Mouse (Mus musculus): ENCODE results near the gene Tmem234. TPM values are rescaled to one million over a fixed set of nuclear protein-coding genes. Genes with fewer than 3 reads are reported as not detected.
A peak's percentile ranks its signal among the peaks of the same experiment; 100 is the strongest.
"Not testable (repeated sequence)": the region's sequence is repeated elsewhere in the genome, so short reads cannot be mapped to it uniquely, and the experiment has no call there.

Tmem234 gene
- total RNA-seq (2021) = 10 to 100 TPM; 92.2 to 93.7 TPM

DNA sequence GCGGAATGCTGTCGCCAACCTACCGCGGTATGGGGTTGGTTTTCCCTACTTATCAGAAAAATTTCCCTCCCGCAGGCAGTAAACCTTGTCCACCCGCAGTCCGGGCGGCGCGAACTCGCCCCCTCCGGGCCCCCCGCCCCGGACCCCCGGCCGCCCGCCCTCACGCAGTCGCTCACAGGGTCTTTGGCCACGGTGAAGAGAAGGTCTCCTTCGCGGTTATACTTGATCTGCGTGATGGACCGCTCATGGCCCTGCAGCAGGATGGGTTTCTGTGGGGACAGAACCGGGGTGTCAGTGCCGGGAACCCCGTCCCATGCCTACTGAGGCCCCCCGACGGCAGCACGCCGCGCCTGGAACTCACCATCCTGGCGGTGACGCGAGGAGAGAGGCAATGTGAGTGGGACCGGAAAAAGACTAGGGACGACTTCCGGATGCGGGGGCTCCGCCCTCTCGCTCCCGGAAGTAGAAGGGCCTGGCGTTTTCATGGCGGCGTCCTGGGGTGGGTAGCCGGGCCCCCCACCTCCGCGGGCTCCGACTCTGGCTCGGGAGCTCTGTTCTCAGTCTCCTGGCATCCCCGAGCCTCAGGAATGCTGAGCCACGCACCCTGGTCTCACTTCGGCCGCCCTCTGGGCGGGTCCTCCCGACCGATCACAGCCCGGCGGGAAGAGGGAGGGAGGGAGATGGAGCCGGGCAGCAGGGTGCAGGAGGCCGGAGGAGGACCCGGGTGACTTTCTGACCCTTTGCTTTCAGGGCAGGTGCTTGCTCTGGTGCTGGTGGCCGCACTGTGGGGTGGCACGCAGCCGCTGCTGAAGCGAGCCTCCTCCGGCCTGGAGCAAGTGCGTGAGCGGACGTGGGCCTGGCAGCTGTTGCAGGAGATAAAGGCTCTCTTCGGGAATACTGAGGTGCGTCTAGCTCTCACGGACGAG is at the start of gene Tmem234, which contains the start of gene Eif3i:
Tmem234 (plus strand) TSS at position 436 of the 926 bp plus-strand sequence.
Eif3i (minus strand) TSS at position 416 of the 926 bp plus-strand sequence.
- peak; percentile 85 for DNase-seq (ENCODE audit: low spot score in 2 of 2)
- intact Hi-C loops (cut with DNase I) = no loop called here

- intact Hi-C loops (cut with DNase I) = loop anchor here (5.0 kb wide), 1 partner anchor 33 kb away; no protein-coding TSS in a partner anchor
- not testable (repeated sequence) for DNase-seq (ENCODE audit: low spot score in 2 of 2)
Measured at GRCm38 (mm10) chr4:129554512-129554911, 46.0 kb upstream of the Tmem234 start.

DNA sequence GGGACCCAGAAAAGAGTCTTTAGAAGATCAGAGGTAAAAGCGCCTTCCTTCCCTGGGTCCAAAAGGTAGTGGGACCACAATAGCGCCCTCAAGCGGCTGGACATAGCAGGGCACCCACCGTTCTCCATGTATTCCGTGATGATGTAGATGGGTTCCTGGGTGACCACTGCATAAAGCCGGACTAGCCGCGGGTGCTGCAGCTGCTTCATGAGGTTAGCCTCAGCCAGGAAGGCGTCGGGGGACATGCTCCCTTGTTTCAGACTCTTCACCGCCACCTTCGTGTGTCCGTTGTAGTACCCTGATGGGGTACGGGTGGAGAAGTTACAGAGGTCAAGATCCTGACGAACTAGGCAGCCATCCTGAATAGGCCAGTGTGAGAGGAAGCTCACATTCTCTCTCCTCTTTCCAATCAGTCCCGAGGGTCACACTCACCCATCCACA is 45.0 kb upstream of the Tmem234 start:
- DNase-seq (ENCODE audit: low spot score in 2 of 2) = peak in 1 of 2 experiments; percentile 34
- intact Hi-C loops (cut with DNase I) = no loop called here

DNA sequence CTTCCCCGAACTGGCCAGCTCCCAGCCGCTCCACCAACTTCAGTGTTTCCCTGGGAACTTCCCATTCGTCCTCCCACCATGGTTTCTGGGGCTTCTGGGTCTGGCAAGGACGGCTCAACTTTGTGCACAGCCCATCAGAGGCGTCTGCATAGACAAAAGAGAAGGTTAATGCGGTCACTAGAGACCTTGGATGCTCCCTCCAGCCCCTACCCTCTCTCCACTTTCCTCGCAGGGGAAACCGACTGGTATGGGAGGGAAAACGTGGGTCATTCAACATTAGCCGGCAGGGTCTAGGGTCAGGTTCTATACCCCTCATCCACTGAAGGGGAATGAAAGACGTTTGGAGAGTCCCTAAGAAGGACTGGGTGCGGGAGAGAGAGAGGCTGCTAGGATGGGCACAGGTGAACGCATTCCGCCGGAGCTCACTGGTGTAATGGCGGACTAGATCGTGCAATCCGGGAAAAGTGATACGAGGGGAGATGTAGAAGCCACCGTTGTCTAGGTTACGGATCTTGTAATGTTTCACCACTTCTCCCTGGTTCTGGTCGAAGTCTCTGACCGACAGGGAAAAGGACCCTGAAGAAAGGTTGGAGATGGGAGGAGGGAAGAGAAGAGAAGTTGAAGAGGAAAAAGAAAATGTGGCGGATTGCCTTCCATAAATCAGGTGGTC is 44.5 kb upstream of the Tmem234 start:
- DNase-seq (ENCODE audit: low spot score in 2 of 2) = no peak
- intact Hi-C loops (cut with DNase I) = no loop called here

GRCm38 (mm10) chr4:129556532-129557223 is 43.8 kb upstream of the Tmem234 start:
- peak; percentile 57 to 70 for DNase-seq (ENCODE audit: low spot score in 2 of 2)
- intact Hi-C loops (cut with DNase I) = no loop called here

DNA sequence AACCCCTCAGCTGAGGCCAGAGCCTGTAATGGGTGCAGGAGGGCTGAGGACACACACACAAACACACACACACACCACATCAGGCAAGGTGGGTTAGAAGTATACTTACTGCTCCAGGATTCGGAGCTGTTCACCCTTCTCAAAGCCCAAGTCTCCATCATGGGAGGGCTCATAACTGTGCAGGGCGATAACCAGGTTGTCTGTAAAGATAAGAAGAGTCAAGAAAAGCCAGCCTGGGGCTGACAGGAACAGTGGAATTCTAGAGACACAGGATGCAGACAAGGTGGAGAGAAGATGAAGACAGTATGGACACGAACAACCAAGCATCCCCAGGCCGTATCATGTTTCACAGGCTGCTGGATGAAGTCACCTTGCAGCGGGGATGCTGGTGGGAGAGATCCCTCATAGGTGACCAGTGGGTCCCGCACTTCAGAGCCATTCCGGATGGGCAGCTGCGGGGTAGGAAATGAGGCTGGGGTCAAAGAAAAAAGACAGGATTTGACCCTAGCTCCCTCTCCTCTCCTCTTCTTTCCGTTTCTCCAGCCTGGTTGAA is 43.1 kb upstream of the Tmem234 start:
- intact Hi-C loops (cut with DNase I) = no loop called here
- DNase-seq (ENCODE audit: low spot score in 2 of 2) = no peak

DNA sequence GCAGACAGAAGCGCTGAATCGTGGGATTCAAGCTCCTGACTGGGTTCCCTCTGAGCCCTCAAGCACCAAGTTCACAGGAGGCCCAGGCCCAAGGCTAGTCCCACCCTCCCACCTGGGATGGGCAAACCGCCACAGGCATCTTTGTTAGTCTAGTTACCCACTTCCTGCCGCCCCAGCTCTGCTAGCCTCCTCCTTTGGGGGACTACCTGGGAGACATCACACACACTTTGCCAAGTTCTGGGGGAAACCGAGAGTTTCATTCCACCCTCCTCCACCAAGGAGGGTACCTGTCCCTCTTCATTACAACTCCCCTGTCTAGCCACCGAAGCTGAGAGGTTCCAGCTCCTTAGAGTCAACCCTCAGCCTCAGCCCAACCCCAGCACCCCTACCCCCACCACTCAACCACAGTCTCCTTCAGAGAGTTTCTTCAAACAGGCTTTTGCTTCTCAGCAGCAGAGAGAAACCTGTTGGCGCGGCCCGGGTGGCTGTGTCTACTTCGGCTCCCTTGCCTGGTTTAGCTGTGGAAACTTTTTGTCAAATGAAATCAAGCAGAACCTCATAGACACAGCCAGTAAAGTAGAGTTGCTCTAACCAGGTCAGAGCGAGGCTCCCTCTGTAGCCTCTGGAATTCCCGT is 42.0 kb upstream of the Tmem234 start:
- intact Hi-C loops (cut with DNase I) = no loop called here
- DNase-seq (ENCODE audit: low spot score in 2 of 2) = no peak

DNA sequence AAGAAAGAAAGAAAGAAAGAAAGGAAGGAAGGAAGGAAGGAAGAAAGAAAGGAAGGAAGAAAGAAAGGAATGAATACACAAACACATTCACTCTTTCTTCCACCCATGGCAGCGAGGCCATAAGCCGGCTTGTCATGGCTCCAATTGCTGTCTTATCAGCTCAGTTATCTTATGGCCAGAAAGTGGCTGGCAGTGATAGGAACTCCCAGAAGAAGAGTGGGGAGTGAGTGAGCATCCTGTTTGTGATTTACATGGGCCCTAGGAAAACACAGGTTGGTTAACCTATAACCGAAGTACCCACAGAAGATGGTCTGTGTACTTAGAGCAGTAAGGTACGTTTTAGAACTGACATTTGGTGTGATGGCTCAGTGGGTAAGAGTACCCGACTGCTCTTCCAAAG is 39.3 kb upstream of the Tmem234 start:
- intact Hi-C loops (cut with DNase I) = no loop called here
- DNase-seq (ENCODE audit: low spot score in 2 of 2) = no peak

DNA sequence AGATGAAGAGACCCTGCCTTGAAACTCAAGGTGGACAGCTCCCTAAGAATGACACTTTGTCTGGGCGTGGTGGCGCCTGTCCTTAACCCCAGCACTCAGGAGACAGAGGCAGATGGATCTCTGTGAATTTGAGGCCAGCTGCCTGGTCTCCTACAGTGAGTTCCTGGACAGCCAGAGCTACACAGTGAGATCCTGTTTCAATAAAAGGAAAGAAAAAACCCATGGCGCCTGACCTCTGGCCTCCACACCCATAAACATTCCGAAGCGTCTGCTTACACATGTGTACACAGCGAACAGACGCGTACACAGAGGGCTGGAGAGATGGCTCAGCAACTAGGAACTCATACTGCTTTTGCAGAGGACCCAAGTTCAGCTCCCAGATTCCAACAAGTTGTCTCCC is 36.8 kb upstream of the Tmem234 start:
- intact Hi-C loops (cut with DNase I) = no loop called here
- DNase-seq (ENCODE audit: low spot score in 2 of 2) = no peak

DNA sequence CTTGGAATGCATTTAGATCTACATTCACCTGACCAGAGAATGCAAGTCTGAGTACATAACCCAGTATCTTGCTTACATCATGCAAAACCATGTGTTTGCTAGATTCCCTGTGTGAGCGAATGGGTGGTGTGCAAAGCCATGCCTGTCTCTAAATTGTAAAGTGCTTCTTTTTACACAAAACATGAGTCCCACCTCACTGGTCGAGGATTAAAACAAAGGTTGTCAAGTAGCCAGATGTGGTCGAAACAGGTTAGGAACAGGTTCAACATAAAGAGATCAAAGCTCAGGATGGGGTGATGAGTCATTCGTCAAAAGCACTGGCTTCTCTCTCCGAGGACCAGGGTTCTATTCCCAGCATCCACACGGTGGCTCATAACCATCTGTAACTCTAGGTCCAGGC is 35.3 kb upstream of the Tmem234 start:
- DNase-seq (ENCODE audit: low spot score in 2 of 2) = no peak
- intact Hi-C loops (cut with DNase I) = no loop called here

DNA sequence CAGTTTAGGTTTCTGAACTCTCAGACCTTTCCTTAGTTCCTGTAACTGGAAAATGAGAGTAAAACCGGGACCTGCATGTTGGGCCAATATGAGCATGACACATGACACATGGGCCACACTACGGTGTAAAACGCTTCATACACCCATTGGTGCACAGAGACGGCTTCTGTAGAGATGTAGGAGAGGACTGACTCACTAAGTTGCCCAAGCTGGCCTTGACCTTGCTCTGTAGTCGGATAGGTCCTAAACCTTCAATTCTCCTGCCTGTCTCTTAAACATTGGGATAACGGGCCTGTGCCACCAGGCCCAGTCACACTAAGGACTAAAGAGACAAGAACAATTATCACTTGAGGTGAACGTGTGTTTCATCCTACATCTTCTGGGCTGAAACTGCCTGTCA is 32.1 kb upstream of the Tmem234 start:
- intact Hi-C loops (cut with DNase I) = no loop called here

DNA sequence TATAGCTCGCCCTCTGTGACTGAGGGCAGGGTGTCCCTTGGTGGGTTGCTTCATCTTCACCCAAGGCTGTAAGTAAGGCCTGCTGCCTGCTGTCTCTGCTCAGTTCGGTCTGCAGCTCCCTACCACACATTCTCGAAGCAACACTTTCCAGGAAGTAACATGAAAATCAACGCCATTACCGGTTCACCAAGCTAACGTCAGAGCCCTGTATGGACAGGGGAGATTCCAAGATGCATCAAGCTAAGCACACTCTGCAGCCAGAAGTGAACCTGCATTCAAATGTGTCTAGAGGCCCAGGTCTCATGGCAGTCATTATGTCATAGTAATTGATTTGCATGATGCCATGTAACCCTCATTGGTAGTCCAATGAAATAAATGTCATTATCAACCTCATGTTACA is 30.4 kb upstream of the Tmem234 start:
- intact Hi-C loops (cut with DNase I) = no loop called here
- no peak for DNase-seq (ENCODE audit: low spot score in 2 of 2)

More for the DNA sequence above, 32.1 kb upstream of the Tmem234 start:
- DNase-seq (ENCODE audit: low spot score in 2 of 2) = no peak

DNA sequence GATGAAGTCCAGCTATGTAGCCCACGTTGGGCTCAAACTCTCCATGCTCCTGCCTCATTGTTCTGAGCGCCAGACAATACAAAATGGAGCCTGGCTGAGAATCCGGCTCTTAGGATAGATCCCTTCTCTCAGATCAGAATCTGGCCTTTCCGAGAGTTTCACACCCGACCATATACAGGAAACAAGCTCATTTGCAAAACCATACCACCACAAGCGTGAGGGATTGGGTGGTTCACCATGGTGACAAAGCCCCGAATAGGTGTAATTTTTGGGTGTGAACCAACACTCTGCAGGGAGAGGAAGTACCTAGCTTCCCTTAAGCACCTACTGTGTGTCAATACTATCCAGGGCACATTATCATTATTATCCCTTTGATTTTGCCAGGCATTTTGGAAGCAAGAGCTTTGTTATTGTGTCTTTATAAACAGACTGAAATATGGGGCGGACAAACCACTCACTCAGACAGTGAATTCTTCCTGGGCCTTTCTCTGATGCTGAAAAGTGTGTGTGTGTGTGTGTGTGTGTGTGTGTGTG is 28.9 kb upstream of the Tmem234 start:
- no peak for DNase-seq (ENCODE audit: low spot score in 2 of 2)
- intact Hi-C loops (cut with DNase I) = no loop called here

- intact Hi-C loops (cut with DNase I) = no loop called here
- no peak for DNase-seq (ENCODE audit: low spot score in 2 of 2)
Measured at GRCm38 (mm10) chr4:129572236-129573092, 28.0 kb upstream of the Tmem234 start.

DNA sequence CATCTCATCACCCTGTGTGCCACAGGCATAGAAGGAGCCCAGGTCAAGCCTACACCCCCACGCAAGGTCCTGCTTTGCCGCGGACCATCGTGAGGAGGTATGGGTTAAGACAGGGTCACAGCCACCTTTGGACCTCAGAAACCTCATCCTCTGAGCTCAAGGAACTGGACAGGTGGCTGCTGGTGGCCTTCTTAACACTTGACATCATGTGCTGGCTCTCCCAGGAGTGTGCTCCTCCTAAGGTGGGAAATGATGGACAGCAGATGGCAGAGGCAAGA is 27.4 kb upstream of the Tmem234 start:
- intact Hi-C loops (cut with DNase I) = no loop called here

DNA sequence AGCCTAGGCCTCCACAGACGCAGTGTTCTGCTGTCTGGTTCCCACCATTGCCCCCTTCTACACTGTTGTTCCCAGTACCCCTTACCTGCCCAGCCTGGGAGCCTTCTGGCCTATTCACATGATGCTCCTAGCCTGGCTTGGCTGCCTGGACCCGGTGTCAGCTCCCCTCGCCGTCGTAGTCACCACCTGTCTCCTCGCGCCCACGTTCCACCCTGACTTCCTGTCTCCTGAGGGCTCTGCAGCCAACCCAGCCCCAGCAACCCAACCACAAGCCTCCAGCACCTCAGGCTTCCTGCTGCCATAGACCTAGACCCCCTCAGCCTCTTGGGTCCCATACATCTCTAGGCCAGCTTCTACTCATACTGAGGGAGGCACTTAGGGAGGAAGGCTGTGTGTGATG is 27.0 kb upstream of the Tmem234 start, which contains the start of gene Lck:
Lck (minus strand) TSS at position 212 of the 400 bp plus-strand sequence.
- DNase-seq (ENCODE audit: low spot score in 2 of 2) = no peak
- intact Hi-C loops (cut with DNase I) = no loop called here

More for the DNA sequence above, 27.4 kb upstream of the Tmem234 start:
- no peak for DNase-seq (ENCODE audit: low spot score in 2 of 2)

DNA sequence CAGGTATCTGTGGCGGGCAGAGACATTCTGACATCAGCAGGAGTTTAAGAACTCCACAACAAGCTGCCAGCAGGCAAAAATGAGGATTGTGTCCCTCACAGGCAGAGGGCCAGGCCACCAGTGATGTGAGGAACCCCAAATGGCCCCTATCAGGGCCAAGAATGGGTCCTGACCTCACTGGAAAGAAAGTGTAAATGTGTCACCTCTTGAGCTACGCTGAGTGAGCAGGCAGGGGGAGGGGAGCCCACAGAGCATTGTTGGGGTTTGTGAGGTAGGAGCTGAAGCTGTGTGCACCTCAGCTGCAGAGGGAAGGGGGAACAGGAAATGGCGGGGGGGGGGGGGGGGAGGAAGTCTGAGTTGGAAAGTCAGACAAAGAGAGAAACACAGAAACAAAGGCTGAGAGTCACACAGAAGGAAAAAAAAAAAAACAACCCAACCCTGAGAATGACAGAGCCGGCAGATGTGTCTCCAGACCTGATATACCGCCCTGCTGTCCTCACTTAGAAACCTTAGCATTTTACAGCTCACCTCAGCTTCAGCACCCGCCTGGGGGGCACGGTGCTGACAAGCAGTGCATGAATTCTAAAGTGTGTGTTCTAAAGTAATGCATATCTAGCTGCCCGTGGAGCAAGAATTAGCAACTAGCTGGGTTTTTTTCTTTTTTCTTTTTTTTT is 25.2 kb upstream of the Tmem234 start:
- DNase-seq (ENCODE audit: low spot score in 2 of 2) = no peak
- intact Hi-C loops (cut with DNase I) = no loop called here

Measured in left cerebral cortex, postnatal 36 days (tissue).